Mouse (Mus musculus): ENCODE measurements around the gene Ablim2. TPM values are rescaled to one million over a fixed set of nuclear protein-coding genes. Genes with fewer than 3 reads are reported as not detected.
A peak's percentile ranks its signal among the peaks of the same experiment; 100 is the strongest.

Gene Ablim2
- polyA plus RNA-seq, 1 experiment from 2014 or later, result 9.6 TPM

DNA sequence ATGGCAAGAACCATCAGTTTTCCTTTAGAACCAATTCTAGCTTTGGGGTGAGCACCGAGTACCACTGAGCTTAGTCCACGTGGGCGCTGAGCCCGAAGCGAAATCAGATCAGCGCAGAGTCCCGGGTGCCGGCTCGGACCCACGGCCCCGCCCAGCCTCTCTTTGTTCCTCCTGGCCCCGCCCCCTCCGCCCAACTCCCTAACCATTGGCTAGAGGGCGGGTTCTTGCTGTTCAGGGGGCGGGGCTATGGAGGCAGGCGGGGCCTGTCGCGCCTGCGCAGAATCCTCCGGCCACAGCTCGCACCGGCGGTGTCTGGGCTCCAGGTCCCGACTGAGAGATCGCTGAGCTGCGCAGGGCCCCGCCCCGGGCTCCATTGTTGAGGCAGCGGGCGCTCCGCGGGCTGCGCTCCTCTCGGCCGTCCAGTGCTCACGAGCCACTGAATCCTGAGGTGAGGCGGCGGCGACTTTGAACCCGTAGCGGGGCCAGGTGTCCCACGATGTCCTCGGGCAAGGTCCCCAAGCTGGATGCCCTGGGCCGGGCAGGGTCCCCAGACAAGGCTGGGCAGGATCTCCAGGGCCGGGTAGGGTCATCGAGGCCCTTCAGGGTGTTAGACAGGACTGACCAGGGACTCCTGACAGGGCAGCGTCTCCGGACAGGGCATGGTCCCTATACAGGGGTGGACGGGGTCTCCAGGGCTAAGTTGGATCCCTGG is 135.6 kb downstream of the Ablim2 start, which contains the start of gene Afap1:
Gene Afap1 (plus strand): TSS at position 227 of the 712 bp plus-strand sequence.
- Histone ChIP-seq H3K4me2 (ENCODE audit: low read length) (peak within 1 kb of the TSS; percentile 90), H3K36me3 (ENCODE audit: control insufficient read depth, insufficient read depth, low read length) (no peaks in the 10 kb centered on the region), H3K27me3 (ENCODE audit: control insufficient read depth, insufficient read depth, low read length) (no peaks in the 10 kb centered on the region), H3K4me3 (replicated peaks; ENCODE audit: low read depth, low read length) (peak within 1 kb of the TSS; percentile 99), H3K9me3 (ENCODE audit: control insufficient read depth, low read length) (no peaks in the 10 kb centered on the region), H3K4me1 (ENCODE audit: control insufficient read depth, insufficient read depth, low read length) (peaks cover 32% of the 10 kb centered on the region), H3K9ac (replicated peaks; ENCODE audit: low read length) (peak within 1 kb of the TSS; percentile 84), H3K27ac (replicated peaks; ENCODE audit: low read depth, low read length) (peak within 1 kb of the TSS; percentile 89)
- DNase-seq, result peak; percentile 100
- WGBS, result under 1% methylated on average over 49 of the region's 49 CpGs
- ATAC-seq (ENCODE audit: low FRiP score, low TSS enrichment), result peak; percentile 94

DNA sequence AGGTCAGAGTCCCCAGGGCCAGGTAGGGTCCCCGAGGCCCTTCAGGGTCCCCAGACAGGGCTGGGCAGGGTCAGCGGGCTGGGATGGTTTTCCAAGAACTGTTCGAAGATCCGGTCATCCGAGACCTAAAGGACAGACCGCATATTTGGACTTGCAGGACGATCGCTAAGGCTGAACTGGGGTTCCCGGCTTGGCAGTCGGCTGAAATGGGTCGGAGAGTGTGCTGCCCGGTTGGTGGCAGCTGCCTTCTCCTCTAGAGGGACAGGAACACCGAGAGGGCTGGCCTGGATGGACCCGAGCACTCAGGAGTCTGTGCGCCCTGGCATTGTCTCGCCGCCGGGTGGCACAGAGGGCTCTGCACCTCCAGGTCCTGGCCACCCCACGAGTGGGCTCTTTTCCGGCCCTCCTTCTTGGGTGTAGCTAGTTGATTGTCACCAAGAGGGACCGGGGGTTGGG is 136.2 kb downstream of the Ablim2 start:
- Histone ChIP-seq H3K4me2 (ENCODE audit: low read length) (peak overlapping the region; percentile 90), H3K4me3 (replicated peaks; ENCODE audit: low read depth, low read length) (peak overlapping the region; percentile 99), H3K27me3 (ENCODE audit: control insufficient read depth, insufficient read depth, low read length) (no peaks in the 10 kb centered on the region), H3K9me3 (ENCODE audit: control insufficient read depth, low read length) (no peaks in the 10 kb centered on the region), H3K9ac (replicated peaks; ENCODE audit: low read length) (peak overlapping the region; percentile 84), H3K36me3 (ENCODE audit: control insufficient read depth, insufficient read depth, low read length) (no peaks in the 10 kb centered on the region), H3K27ac (replicated peaks; ENCODE audit: low read depth, low read length) (peak overlapping the region; percentile 89), H3K4me1 (ENCODE audit: control insufficient read depth, insufficient read depth, low read length) (peaks cover 34% of the 10 kb centered on the region)
- ATAC-seq (ENCODE audit: low FRiP score, low TSS enrichment) (peak; percentile 38; the same call in 1 of the 2 replicates), DNase-seq (peak; percentile 72)
- under 1% methylated on average over 21 of the region's 21 CpGs for WGBS

DNA sequence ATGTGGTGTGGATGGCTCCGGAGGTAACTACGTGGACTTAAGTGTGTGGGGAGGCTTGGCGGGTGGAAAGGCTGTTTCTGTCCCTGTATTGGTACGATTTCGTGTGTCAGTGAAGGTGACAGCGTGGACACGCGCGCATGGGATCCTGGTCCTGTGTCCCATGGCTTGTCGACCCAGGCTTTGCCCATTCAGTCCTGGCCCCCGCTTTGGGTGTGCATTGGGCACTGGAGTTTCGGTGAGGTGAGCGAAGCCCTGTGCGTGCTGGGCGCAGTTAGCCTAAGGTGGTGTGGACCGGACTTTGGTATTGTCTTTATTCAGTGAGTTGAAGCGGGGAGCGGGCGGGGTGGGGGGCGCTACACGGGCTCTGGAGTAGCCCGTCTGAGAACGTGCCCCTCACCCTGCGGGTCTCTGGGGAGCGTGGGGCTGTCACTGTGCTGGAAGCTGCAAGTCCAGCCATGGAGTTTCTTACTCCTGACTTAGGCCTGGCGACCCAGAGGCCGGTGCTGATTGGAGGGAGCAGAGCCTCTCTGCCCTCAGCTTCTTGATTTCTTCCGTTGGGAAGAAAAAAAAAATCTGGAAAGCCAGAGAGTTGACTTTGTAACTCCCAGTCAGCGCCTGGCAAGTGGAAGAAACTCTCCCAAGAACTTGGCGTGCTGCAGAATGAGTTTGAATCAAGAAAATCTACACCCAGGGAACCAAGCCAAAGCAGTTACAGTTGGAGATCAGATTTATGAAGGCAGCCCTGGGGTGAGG is 136.8 kb downstream of the Ablim2 start:
- Histone ChIP-seq H3K36me3 (ENCODE audit: control insufficient read depth, insufficient read depth, low read length) (no peaks in the 10 kb centered on the region), H3K9ac (replicated peaks; ENCODE audit: low read length) (peak overlapping the region; percentile 84), H3K9me3 (ENCODE audit: control insufficient read depth, low read length) (no peaks in the 10 kb centered on the region), H3K27me3 (ENCODE audit: control insufficient read depth, insufficient read depth, low read length) (no peaks in the 10 kb centered on the region), H3K4me1 (ENCODE audit: control insufficient read depth, insufficient read depth, low read length) (peaks cover 34% of the 10 kb centered on the region), H3K4me3 (replicated peaks; ENCODE audit: low read depth, low read length) (peak overlapping the region; percentile 99), H3K27ac (replicated peaks; ENCODE audit: low read depth, low read length) (peak overlapping the region; percentile 89), H3K4me2 (ENCODE audit: low read length) (peak overlapping the region; percentile 90)
- ATAC-seq (ENCODE audit: low FRiP score, low TSS enrichment), result no peak
- DNase-seq, result no peak
- 7% methylated on average over 30 of the region's 30 CpGs for WGBS

DNA sequence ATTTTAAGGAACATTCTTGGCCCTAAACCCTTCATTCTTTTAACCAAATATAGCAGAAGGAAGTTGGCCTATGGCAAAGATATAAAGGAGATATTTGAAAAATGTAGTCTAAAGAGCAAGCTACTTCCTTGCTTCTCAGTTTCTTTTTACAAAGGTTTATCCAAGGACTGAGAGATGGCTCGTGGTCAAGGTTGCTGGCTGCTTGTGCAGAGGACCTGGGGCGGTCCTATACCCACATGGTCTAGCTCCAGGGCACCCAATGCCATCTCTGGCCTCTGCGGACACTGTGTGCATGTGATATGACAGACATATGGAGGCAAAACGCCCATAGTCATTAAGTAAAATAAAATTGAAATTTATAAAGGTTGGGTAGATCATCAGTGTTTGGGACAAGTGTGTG is 138.2 kb downstream of the Ablim2 start:
- Histone ChIP-seq H3K4me1 (ENCODE audit: control insufficient read depth, insufficient read depth, low read length) (peaks cover 48% of the 10 kb centered on the region), H3K36me3 (ENCODE audit: control insufficient read depth, insufficient read depth, low read length) (no peaks in the 10 kb centered on the region), H3K9ac (replicated peaks; ENCODE audit: low read length) (no peak overlapping the region), H3K27ac (replicated peaks; ENCODE audit: low read depth, low read length) (no peak overlapping the region), H3K27me3 (ENCODE audit: control insufficient read depth, insufficient read depth, low read length) (no peaks in the 10 kb centered on the region), H3K4me3 (replicated peaks; ENCODE audit: low read depth, low read length) (peak overlapping the region; percentile 99; the same call in 1 of the 2 replicates), H3K4me2 (ENCODE audit: low read length) (peak overlapping the region; percentile 90), H3K9me3 (ENCODE audit: control insufficient read depth, low read length) (no peaks in the 10 kb centered on the region)
- 90% methylated on average over 4 of the region's 4 CpGs for WGBS
- DNase-seq (no peak), ATAC-seq (ENCODE audit: low FRiP score, low TSS enrichment) (no peak)

DNA sequence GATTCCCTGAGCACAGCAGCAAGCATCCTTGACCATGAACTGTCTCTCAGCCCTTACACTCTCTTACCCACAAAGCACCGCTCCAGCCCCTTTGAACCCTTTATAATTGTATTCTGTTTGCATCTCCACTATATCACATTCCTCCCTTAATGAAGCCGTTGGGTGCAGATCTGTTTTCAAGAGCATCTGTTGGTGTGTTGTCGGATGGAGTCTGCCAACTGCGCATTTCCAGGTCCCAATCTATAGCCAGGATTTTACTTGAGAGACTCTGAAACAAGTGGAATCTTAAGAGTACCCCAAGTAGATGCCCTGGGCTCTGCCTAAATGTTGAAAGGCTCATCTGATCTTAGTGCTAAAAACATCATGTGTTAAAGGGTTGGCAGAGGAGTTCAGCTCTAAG is 138.9 kb downstream of the Ablim2 start:
- H3K9ac ChIP-seq (replicated peaks; ENCODE audit: low read length), result no peak overlapping the region; the same call in 1 of the 2 replicates
- WGBS, result 66% methylated on average over 4 of the region's 4 CpGs
- no peak for DNase-seq
- no peaks in the 10 kb centered on the region for H3K36me3 ChIP-seq (ENCODE audit: control insufficient read depth, insufficient read depth, low read length)
- H3K27ac ChIP-seq (replicated peaks; ENCODE audit: low read depth, low read length), result no peak overlapping the region
- H3K4me2 ChIP-seq (ENCODE audit: low read length), result peak overlapping the region; percentile 90
- H3K9me3 ChIP-seq (ENCODE audit: control insufficient read depth, low read length), result no peaks in the 10 kb centered on the region
- H3K27me3 ChIP-seq (ENCODE audit: control insufficient read depth, insufficient read depth, low read length), result no peaks in the 10 kb centered on the region
- H3K4me1 ChIP-seq (ENCODE audit: control insufficient read depth, insufficient read depth, low read length), result peaks cover 54% of the 10 kb centered on the region
- no peak overlapping the region for H3K4me3 ChIP-seq (replicated peaks; ENCODE audit: low read depth, low read length)
- ATAC-seq (ENCODE audit: low FRiP score, low TSS enrichment), result no peak

DNA sequence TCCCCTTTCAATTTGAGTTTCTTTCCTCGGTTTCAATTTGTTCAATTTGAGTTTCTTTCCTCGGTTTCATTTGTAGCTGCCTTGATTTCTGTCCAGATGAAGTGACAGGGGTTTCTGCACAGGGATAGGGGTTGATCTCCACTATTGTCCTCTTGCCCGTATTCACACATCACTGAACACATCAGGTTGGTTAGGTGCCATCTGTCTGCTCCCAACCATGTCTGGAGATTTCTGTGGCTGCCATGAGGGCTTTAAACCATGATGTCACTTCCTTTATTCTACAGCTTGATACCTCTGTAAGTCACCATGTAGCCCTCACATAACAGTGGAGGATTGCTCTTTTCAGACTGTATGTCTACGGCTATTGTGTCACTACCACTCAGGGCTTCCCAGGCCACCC is 139.5 kb downstream of the Ablim2 start:
- peaks cover 54% of the 10 kb centered on the region for H3K4me1 ChIP-seq (ENCODE audit: control insufficient read depth, insufficient read depth, low read length)
- H3K9ac ChIP-seq (replicated peaks; ENCODE audit: low read length), result no peak overlapping the region
- H3K27me3 ChIP-seq (ENCODE audit: control insufficient read depth, insufficient read depth, low read length), result no peaks in the 10 kb centered on the region
- ATAC-seq (ENCODE audit: low FRiP score, low TSS enrichment), result no peak
- H3K4me3 ChIP-seq (replicated peaks; ENCODE audit: low read depth, low read length), result no peak overlapping the region
- WGBS, result 77% methylated on average over 4 of the region's 4 CpGs
- H3K4me2 ChIP-seq (ENCODE audit: low read length), result no peak overlapping the region
- H3K9me3 ChIP-seq (ENCODE audit: control insufficient read depth, low read length), result no peaks in the 10 kb centered on the region
- H3K36me3 ChIP-seq (ENCODE audit: control insufficient read depth, insufficient read depth, low read length), result no peaks in the 10 kb centered on the region
- no peak for DNase-seq
- no peak overlapping the region for H3K27ac ChIP-seq (replicated peaks; ENCODE audit: low read depth, low read length)

DNA sequence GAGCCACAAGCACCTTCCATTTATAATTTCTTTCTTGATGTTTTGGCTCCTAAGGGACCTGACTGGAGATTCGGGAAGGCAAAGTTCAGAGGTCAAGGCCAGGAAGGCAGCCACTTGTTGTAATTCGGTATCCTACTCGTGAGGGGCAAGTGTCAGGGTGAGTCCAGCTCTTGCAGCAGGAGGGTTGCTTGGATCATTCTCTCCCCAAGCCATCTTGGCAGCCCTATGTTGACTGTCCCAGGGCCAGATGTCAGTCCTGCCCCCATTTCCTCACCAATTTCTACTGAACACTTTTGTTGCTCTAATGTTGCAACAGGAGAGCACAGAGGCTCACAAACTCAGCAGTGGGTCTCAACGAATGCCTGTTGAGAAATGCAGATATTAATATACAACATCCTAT is 140.4 kb downstream of the Ablim2 start:
- no peak for DNase-seq
- peaks cover 53% of the 10 kb centered on the region for H3K4me1 ChIP-seq (ENCODE audit: control insufficient read depth, insufficient read depth, low read length)
- 74% methylated on average over 4 of the region's 4 CpGs for WGBS
- H3K27me3 ChIP-seq (ENCODE audit: control insufficient read depth, insufficient read depth, low read length), result no peaks in the 10 kb centered on the region
- H3K27ac ChIP-seq (replicated peaks; ENCODE audit: low read depth, low read length), result no peak overlapping the region
- no peak overlapping the region for H3K4me3 ChIP-seq (replicated peaks; ENCODE audit: low read depth, low read length)
- ATAC-seq (ENCODE audit: low FRiP score, low TSS enrichment), result no peak
- H3K36me3 ChIP-seq (ENCODE audit: control insufficient read depth, insufficient read depth, low read length), result no peaks in the 10 kb centered on the region
- H3K9ac ChIP-seq (replicated peaks; ENCODE audit: low read length), result no peak overlapping the region
- no peaks in the 10 kb centered on the region for H3K9me3 ChIP-seq (ENCODE audit: control insufficient read depth, low read length)
- H3K4me2 ChIP-seq (ENCODE audit: low read length), result no peak overlapping the region

DNA sequence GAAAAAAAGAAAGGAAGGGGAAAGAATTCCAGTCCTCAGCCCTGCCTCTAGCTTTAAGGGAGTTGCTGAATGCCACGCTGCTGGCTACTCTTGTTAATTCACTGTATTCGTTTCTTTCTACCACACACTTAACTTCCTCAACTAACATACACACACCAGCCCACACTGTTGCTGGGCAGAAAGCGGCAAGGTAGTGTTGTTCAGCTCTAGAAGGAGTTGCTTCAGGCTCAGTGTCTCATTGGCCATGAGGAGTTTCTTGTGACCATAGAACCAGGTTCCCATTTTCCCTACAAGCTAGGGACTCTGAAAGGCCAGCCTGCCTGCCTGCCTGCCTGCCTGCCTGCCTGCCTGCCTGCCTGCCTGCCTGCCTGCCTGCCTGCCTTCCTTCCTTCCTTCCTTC is 141.3 kb downstream of the Ablim2 start:
- H3K27ac ChIP-seq (replicated peaks; ENCODE audit: low read depth, low read length), result no peak overlapping the region
- 92% methylated on average over 3 of the region's 3 CpGs for WGBS
- H3K27me3 ChIP-seq (ENCODE audit: control insufficient read depth, insufficient read depth, low read length), result no peaks in the 10 kb centered on the region
- ATAC-seq (ENCODE audit: low FRiP score, low TSS enrichment) (no peak), DNase-seq (no peak)
- H3K4me3 ChIP-seq (replicated peaks; ENCODE audit: low read depth, low read length), result no peak overlapping the region
- no peaks in the 10 kb centered on the region for H3K36me3 ChIP-seq (ENCODE audit: control insufficient read depth, insufficient read depth, low read length)
- no peak overlapping the region for H3K4me2 ChIP-seq (ENCODE audit: low read length)
- no peak overlapping the region for H3K9ac ChIP-seq (replicated peaks; ENCODE audit: low read length)
- H3K9me3 ChIP-seq (ENCODE audit: control insufficient read depth, low read length), result no peaks in the 10 kb centered on the region
- peaks cover 60% of the 10 kb centered on the region for H3K4me1 ChIP-seq (ENCODE audit: control insufficient read depth, insufficient read depth, low read length)
